Mouse (Mus musculus) kidney, embryonic 15.5 days (tissue): ENCODE measurements around the gene Tcp1. TPM values are rescaled to one million over a fixed set of nuclear protein-coding genes. Genes with fewer than 3 reads are reported as not detected.
"Not testable (repeated sequence)": the region's sequence is repeated elsewhere in the genome, so short reads cannot be mapped to it uniquely, and the experiment has no call there.

Experiments used
- ATAC-seq: fragments of 200-750 bp; cut with Nextera tagmentation; replicated peaks from 2 replicates; pipeline ENCODE4 v1.8.0; 2017; ENCODE audit warnings: moderate TSS enrichment; ENCODE audit not compliant: low FRiP score
- H3K27ac ChIP-seq: fragments of 300-500 bp; sonication (generic); 2 replicates; pipeline ENCODE4 v1.5.1; 2015; ENCODE audit warnings: mild to moderate bottlenecking, inconsistent platforms
- H3K27me3 ChIP-seq: fragments of 300-500 bp; sonication (generic); 2 replicates; pipeline ENCODE4 v1.6.1; 2015; ENCODE audit warnings: inconsistent platforms
- H3K36me3 ChIP-seq: fragments of 300-500 bp; sonication (generic); 2 replicates; pipeline ENCODE4 v1.6.1; 2015; ENCODE audit warnings: inconsistent platforms
- H3K4me1 ChIP-seq: fragments of 300-500 bp; sonication (generic); 2 replicates; pipeline ENCODE4 v1.6.1; 2015; ENCODE audit warnings: inconsistent platforms
- H3K4me2 ChIP-seq: fragments of 300-500 bp; sonication (generic); 2 replicates; pipeline ENCODE4 v1.6.1; 2015; ENCODE audit warnings: moderate library complexity, mild to moderate bottlenecking, inconsistent platforms
- H3K4me3 ChIP-seq: fragments of 300-500 bp; sonication (generic); replicated peaks from 2 replicates; pipeline ENCODE4 v1.5.1; 2015; ENCODE audit warnings: mild to moderate bottlenecking, inconsistent platforms
- H3K9ac ChIP-seq: fragments of 300-500 bp; sonication (generic); 2 replicates; pipeline ENCODE4 v1.6.1; 2015; ENCODE audit warnings: mild to moderate bottlenecking, inconsistent platforms
- H3K9me3 ChIP-seq: fragments of 300-500 bp; sonication (generic); replicated peaks from 2 replicates; pipeline ENCODE4 v1.6.1; 2016; ENCODE audit warnings: inconsistent platforms
- WGBS: fragments of 180-500 bp; shearing (Covaris S2); methylation state at CpG from one replicate; pipeline ENCODE4 v1.1.7; 2015; ENCODE audit warnings: mixed read lengths; 5-methylcytosine and 5-hydroxymethylcytosine counted together
- polyA plus RNA-seq: library from polyadenylated mRNA; unstranded; fragments of >200 nt; fragmentation: Nextera tagmentation; extraction: Ambion mirVana; gene quantifications from 2 replicates; pipeline ENCODE4 v1.2.1, GENCODE M21; 2015

The Tcp1 gene
- polyA plus RNA-seq, 1 experiment from 2014 or later, result 424 TPM

- Histone ChIP-seq H3K4me1 (peaks cover 6% of the 10 kb centered on the region; the same call in 1 of the 2 replicates), H3K27me3 (no peaks in the 10 kb centered on the region), H3K27ac (no peak overlapping the region), H3K9ac (no peak overlapping the region), H3K36me3 (peaks cover 5% of the 10 kb centered on the region), H3K4me2 (no peak overlapping the region), H3K9me3 (no peaks in the 10 kb centered on the region), H3K4me3 (no peak overlapping the region)
- ATAC-seq, result no peak
- WGBS, result 90% methylated on average over 9 of the region's 9 CpGs
Measured at GRCm38 (mm10) chr17:12892033-12892432, 23.5 kb upstream of the Tcp1 start.

GRCm38 (mm10) chr17:12897674-12898073 is 17.8 kb upstream of the Tcp1 start:
- Histone ChIP-seq H3K9ac (no peak overlapping the region), H3K4me2 (no peak overlapping the region), H3K27ac (no peak overlapping the region), H3K4me1 (no peaks in the 10 kb centered on the region), H3K36me3 (peaks cover 14% of the 10 kb centered on the region), H3K9me3 (no peaks in the 10 kb centered on the region), H3K27me3 (no peaks in the 10 kb centered on the region), H3K4me3 (no peak overlapping the region)
- WGBS, result 85% methylated on average over 5 of the region's 5 CpGs
- ATAC-seq, result peak; percentile 52

GRCm38 (mm10) chr17:12898607-12899006 is 16.9 kb upstream of the Tcp1 start:
- ATAC-seq, H3K4me2 ChIP-seq, H3K27me3 ChIP-seq, H3K4me1 ChIP-seq, H3K9ac ChIP-seq, H3K9me3 ChIP-seq, H3K4me3 ChIP-seq: not testable (repeated sequence)
- Histone ChIP-seq H3K36me3 (peaks cover 19% of the 10 kb centered on the region), H3K27ac (peak overlapping the region; percentile 56)
- WGBS, result 28% methylated on average over 2 of the region's 2 CpGs

GRCm38 (mm10) chr17:12902291-12902690 is 13.2 kb upstream of the Tcp1 start:
- H3K36me3 ChIP-seq, result peaks cover 32% of the 10 kb centered on the region
- H3K27ac ChIP-seq, result no peak overlapping the region

GRCm38 (mm10) chr17:12903372-12904333 is 11.8 kb upstream of the Tcp1 start:
- Histone ChIP-seq H3K4me2 (no peak overlapping the region), H3K4me3 (no peak overlapping the region), H3K27ac (peak overlapping the region; percentile 48), H3K36me3 (peaks cover 32% of the 10 kb centered on the region), H3K27me3 (no peaks in the 10 kb centered on the region), H3K4me1 (no peaks in the 10 kb centered on the region), H3K9ac (no peak overlapping the region), H3K9me3 (no peaks in the 10 kb centered on the region)
- no peak for ATAC-seq
- WGBS, result 40% methylated on average over 11 of the region's 12 CpGs

More at GRCm38 (mm10) chr17:12902291-12902690, 13.2 kb upstream of the Tcp1 start:
- no peak for ATAC-seq
- H3K4me2 ChIP-seq, result no peak overlapping the region
- no peaks in the 10 kb centered on the region for H3K9me3 ChIP-seq
- no peaks in the 10 kb centered on the region for H3K27me3 ChIP-seq
- H3K9ac ChIP-seq, result no peak overlapping the region
- WGBS, result 92% methylated on average over 6 of the region's 6 CpGs
- no peak overlapping the region for H3K4me3 ChIP-seq
- H3K4me1 ChIP-seq, result no peaks in the 10 kb centered on the region

GRCm38 (mm10) chr17:12904349-12904748 is 11.2 kb upstream of the Tcp1 start:
- no peak overlapping the region for H3K4me2 ChIP-seq
- no peak overlapping the region for H3K4me3 ChIP-seq
- H3K36me3 ChIP-seq, result peaks cover 32% of the 10 kb centered on the region
- no peak overlapping the region for H3K9ac ChIP-seq
- H3K4me1 ChIP-seq, result no peaks in the 10 kb centered on the region
- WGBS, result 67% methylated on average over 1 of the region's 1 CpGs
- no peak for ATAC-seq
- H3K27ac ChIP-seq, result no peak overlapping the region
- no peaks in the 10 kb centered on the region for H3K27me3 ChIP-seq
- no peaks in the 10 kb centered on the region for H3K9me3 ChIP-seq

- H3K4me3 ChIP-seq, result no peak overlapping the region
- no peak overlapping the region for H3K27ac ChIP-seq
- no peaks in the 10 kb centered on the region for H3K9me3 ChIP-seq
- no peak overlapping the region for H3K9ac ChIP-seq
- no peaks in the 10 kb centered on the region for H3K27me3 ChIP-seq
- 88% methylated on average over 4 of the region's 4 CpGs for WGBS
- ATAC-seq, result no peak
- H3K4me2 ChIP-seq, result no peak overlapping the region
- H3K36me3 ChIP-seq, result peaks cover 45% of the 10 kb centered on the region
- no peaks in the 10 kb centered on the region for H3K4me1 ChIP-seq
Measured at GRCm38 (mm10) chr17:12905810-12906209, 9.7 kb upstream of the Tcp1 start.

GRCm38 (mm10) chr17:12906436-12906835 is 9.1 kb upstream of the Tcp1 start:
- WGBS, result 88% methylated on average over 9 of the region's 9 CpGs
- ATAC-seq, result no peak
- Histone ChIP-seq H3K36me3 (peaks cover 50% of the 10 kb centered on the region), H3K4me1 (no peaks in the 10 kb centered on the region), H3K4me2 (no peak overlapping the region), H3K9me3 (no peaks in the 10 kb centered on the region), H3K27me3 (no peaks in the 10 kb centered on the region), H3K9ac (no peak overlapping the region), H3K4me3 (no peak overlapping the region), H3K27ac (no peak overlapping the region)

GRCm38 (mm10) chr17:12909361-12910280 is 5.9 kb upstream of the Tcp1 start, which contains the start of gene Pnldc1:
TSS of gene Pnldc1 (minus strand) at chr17:12910230.
- H3K27ac ChIP-seq, result no peak within 1 kb of the TSS
- WGBS, result 83% methylated on average over 35 of the region's 35 CpGs
- peaks cover under 1% of the 10 kb centered on the region; the same call in 1 of the 2 replicates for H3K4me1 ChIP-seq
- H3K27me3 ChIP-seq, result no peaks in the 10 kb centered on the region
- H3K36me3 ChIP-seq, result peaks cover 62% of the 10 kb centered on the region
- no peak within 1 kb of the TSS for H3K4me2 ChIP-seq
- H3K9ac ChIP-seq, result no peak within 1 kb of the TSS
- H3K9me3 ChIP-seq, result no peaks in the 10 kb centered on the region
- no peak within 1 kb of the TSS for H3K4me3 ChIP-seq
- ATAC-seq, result no peak

GRCm38 (mm10) chr17:12910391-12910790 is 5.1 kb upstream of the Tcp1 start:
- no peaks in the 10 kb centered on the region for H3K27me3 ChIP-seq
- H3K9ac ChIP-seq, result no peak overlapping the region
- 88% methylated on average over 8 of the region's 8 CpGs for WGBS
- H3K27ac ChIP-seq, result no peak overlapping the region
- H3K4me2 ChIP-seq, result no peak overlapping the region
- H3K4me3 ChIP-seq, result no peak overlapping the region
- no peak for ATAC-seq
- peaks cover 7% of the 10 kb centered on the region for H3K4me1 ChIP-seq
- no peaks in the 10 kb centered on the region for H3K9me3 ChIP-seq
- H3K36me3 ChIP-seq, result peaks cover 58% of the 10 kb centered on the region

- WGBS, result under 1% methylated on average over 56 of the region's 56 CpGs
- peaks cover 14% of the 10 kb centered on the region for H3K4me1 ChIP-seq
- H3K9ac ChIP-seq, result peak within 1 kb of the TSS; percentile 98
- no peaks in the 10 kb centered on the region for H3K9me3 ChIP-seq
- H3K36me3 ChIP-seq, result peaks cover 63% of the 10 kb centered on the region
- H3K27ac ChIP-seq, result peak within 1 kb of the TSS; percentile 94
- peak; percentile 99 for ATAC-seq
- H3K4me3 ChIP-seq, result peak within 1 kb of the TSS; percentile 99
- H3K4me2 ChIP-seq, result peak within 1 kb of the TSS; percentile 79
- no peaks in the 10 kb centered on the region for H3K27me3 ChIP-seq
Measured at GRCm38 (mm10) chr17:12915881-12916583, 531 bp downstream of the Tcp1 start, which contains the start of gene Mrpl18. TSS of gene Mrpl18 (minus strand) at chr17:12916345.
